Mouse (Mus musculus) kidney, postnatal 0 days (tissue): ENCODE results near the gene Atp8b4. TPM values are rescaled to one million over a fixed set of nuclear protein-coding genes. Genes with fewer than 3 reads are reported as not detected.
A peak's percentile ranks its signal among the peaks of the same experiment; 100 is the strongest.

Experiments
- ATAC-seq: fragments of 200-750 bp; cut with Nextera tagmentation; replicated peaks from 2 replicates; pipeline ENCODE4 v1.8.0; 2017; ENCODE audit warnings: low read depth, moderate number of reproducible peaks, moderate TSS enrichment, moderate library complexity; ENCODE audit not compliant: low FRiP score
- DNase-seq: peaks from one replicate; pipeline ENCODE4 v3.0.0-alpha.2; 2016; ENCODE audit warnings: low spot score
- H3K27ac ChIP-seq: fragments of 300-500 bp; sonication (generic); 2 replicates; pipeline ENCODE4 v1.5.1; 2014; ENCODE audit warnings: mild to moderate bottlenecking
- H3K27me3 ChIP-seq: fragments of 300-500 bp; sonication (generic); 2 replicates; pipeline ENCODE4 v1.6.1; 2014; ENCODE audit warnings: low read length, mixed read lengths; ENCODE audit not compliant: insufficient read depth
- H3K36me3 ChIP-seq: fragments of 300-500 bp; sonication (generic); 2 replicates; pipeline ENCODE4 v1.6.1; 2014; ENCODE audit warnings: low read length, mixed read lengths; ENCODE audit not compliant: insufficient read depth
- H3K4me1 ChIP-seq: fragments of 300-500 bp; sonication (generic); replicated peaks from 2 replicates; pipeline ENCODE4 v1.6.1; 2014; ENCODE audit warnings: antibody characterized with exemption, low read length, mixed read lengths; ENCODE audit not compliant: insufficient read depth
- H3K4me2 ChIP-seq: fragments of 300-500 bp; sonication (generic); 2 replicates; pipeline ENCODE4 v1.6.1; 2014; ENCODE audit warnings: mild to moderate bottlenecking, low read length, moderate library complexity, mixed read lengths
- H3K4me3 ChIP-seq: fragments of 300-500 bp; sonication (generic); replicated peaks from 2 replicates; pipeline ENCODE4 v1.5.1; 2014; ENCODE audit warnings: low read depth, low read length
- H3K9ac ChIP-seq: fragments of 300-500 bp; sonication (generic); 2 replicates; pipeline ENCODE4 v1.6.1; 2014; ENCODE audit warnings: low read depth, low read length
- H3K9me3 ChIP-seq: fragments of 300-500 bp; sonication (generic); replicated peaks from 2 replicates; pipeline ENCODE4 v1.6.1; 2016; ENCODE audit warnings: low read length, inconsistent platforms, mixed read lengths
- CTCF ChIP-seq: IDR thresholded peaks from 2 replicates; pipeline ENCODE4 v1.5.1; 2016; ENCODE audit warnings: antibody characterized with exemption, low read depth, mild to moderate bottlenecking, moderate library complexity
- WGBS: fragments of 180-500 bp; shearing (Covaris S2); extraction: QIAGEN DNeasy Blood & Tissue Kit; methylation state at CpG from one replicate; pipeline ENCODE4 v1.1.7; 2014; 5-methylcytosine and 5-hydroxymethylcytosine counted together
- polyA plus RNA-seq: library from polyadenylated mRNA; unstranded; fragments of >200 nt; fragmentation: Nextera tagmentation; extraction: Ambion mirVana; gene quantifications from 2 replicates; pipeline ENCODE4 v1.2.1, GENCODE M21; 2015

Atp8b4 gene
- polyA plus RNA-seq, 1 experiment from 2014 or later = 0.12 TPM

DNA sequence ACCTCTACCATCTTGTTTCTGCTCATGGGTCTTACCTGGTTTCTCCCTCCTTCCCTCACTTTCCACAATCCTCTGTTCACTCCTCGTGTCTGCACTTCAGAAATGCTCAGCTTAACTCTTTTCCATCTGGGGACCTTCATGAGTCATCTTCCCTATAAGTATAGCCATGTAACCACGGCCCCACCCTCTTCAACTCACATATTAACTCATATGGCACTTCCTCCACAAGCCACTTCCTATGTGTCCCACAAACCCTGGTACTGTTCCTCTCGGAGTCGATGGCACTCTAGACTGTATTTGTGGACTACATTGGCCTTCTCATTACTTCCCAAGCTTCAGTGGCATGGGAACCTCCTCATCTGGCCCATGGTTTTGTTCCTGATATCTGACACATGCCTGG, 9.0 kb downstream of the Atp8b4 start:
- no peak for TF ChIP-seq CTCF
- 84% methylated on average over 4 of the region's 4 CpGs for WGBS
- H3K36me3 ChIP-seq = no peaks in the 10 kb centered on the region
- ATAC-seq = no peak
- H3K27ac ChIP-seq = no peak overlapping the region
- no peak overlapping the region for H3K4me3 ChIP-seq
- no peak overlapping the region for H3K9ac ChIP-seq
- H3K4me1 ChIP-seq = no peaks in the 10 kb centered on the region
- DNase-seq = no peak
- H3K4me2 ChIP-seq = no peak overlapping the region
- no peaks in the 10 kb centered on the region for H3K27me3 ChIP-seq
- no peaks in the 10 kb centered on the region for H3K9me3 ChIP-seq

- Histone ChIP-seq H3K27ac (no peak overlapping the region), H3K4me2 (no peak overlapping the region), H3K9me3 (no peaks in the 10 kb centered on the region), H3K27me3 (no peaks in the 10 kb centered on the region), H3K36me3 (no peaks in the 10 kb centered on the region), H3K9ac (no peak overlapping the region), H3K4me3 (no peak overlapping the region), H3K4me1 (no peaks in the 10 kb centered on the region)
- 87% methylated on average over 9 of the region's 9 CpGs for WGBS
- ATAC-seq = no peak
- TF ChIP-seq CTCF = no peak
- no peak for DNase-seq
Measured at GRCm38 (mm10) chr2:126490573-126490972, 9.9 kb downstream of the Atp8b4 start.

- Histone ChIP-seq H3K36me3 (no peaks in the 10 kb centered on the region), H3K4me3 (no peak overlapping the region), H3K9me3 (no peaks in the 10 kb centered on the region), H3K4me1 (no peaks in the 10 kb centered on the region), H3K27ac (no peak overlapping the region), H3K9ac (no peak overlapping the region), H3K4me2 (no peak overlapping the region), H3K27me3 (no peaks in the 10 kb centered on the region)
- no peak for TF ChIP-seq CTCF
- 66% methylated on average over 11 of the region's 11 CpGs for WGBS
- ATAC-seq (no peak), DNase-seq (no peak)
Measured at GRCm38 (mm10) chr2:126485262-126486017, 15.0 kb downstream of the Atp8b4 start.

- Histone ChIP-seq H3K4me2 (no peak overlapping the region), H3K9me3 (no peaks in the 10 kb centered on the region), H3K27me3 (no peaks in the 10 kb centered on the region), H3K4me1 (no peaks in the 10 kb centered on the region), H3K36me3 (no peaks in the 10 kb centered on the region), H3K9ac (no peak overlapping the region), H3K4me3 (no peak overlapping the region), H3K27ac (no peak overlapping the region)
- WGBS = 40% methylated on average over 6 of the region's 6 CpGs
- ATAC-seq = no peak
- DNase-seq = peak; percentile 40
- no peak for TF ChIP-seq CTCF
Measured at GRCm38 (mm10) chr2:126483337-126483736, 17.1 kb downstream of the Atp8b4 start.

GRCm38 (mm10) chr2:126477556-126477955, 22.9 kb downstream of the Atp8b4 start:
- H3K9me3 ChIP-seq = no peaks in the 10 kb centered on the region
- no peak overlapping the region for H3K4me2 ChIP-seq
- ATAC-seq (no peak), DNase-seq (no peak)
- no peaks in the 10 kb centered on the region for H3K4me1 ChIP-seq
- no peaks in the 10 kb centered on the region for H3K27me3 ChIP-seq
- H3K9ac ChIP-seq = no peak overlapping the region
- WGBS = 61% methylated on average over 7 of the region's 7 CpGs
- H3K36me3 ChIP-seq = no peaks in the 10 kb centered on the region
- no peak overlapping the region for H3K4me3 ChIP-seq
- no peak overlapping the region for H3K27ac ChIP-seq
- no peak for TF ChIP-seq CTCF

GRCm38 (mm10) chr2:126475681-126476410, 24.6 kb downstream of the Atp8b4 start:
- no peaks in the 10 kb centered on the region for H3K36me3 ChIP-seq
- ATAC-seq (no peak), DNase-seq (no peak)
- no peaks in the 10 kb centered on the region for H3K4me1 ChIP-seq
- TF ChIP-seq CTCF = no peak
- no peaks in the 10 kb centered on the region for H3K9me3 ChIP-seq
- H3K4me3 ChIP-seq = no peak overlapping the region
- no peaks in the 10 kb centered on the region for H3K27me3 ChIP-seq
- H3K9ac ChIP-seq = no peak overlapping the region
- 86% methylated on average over 11 of the region's 11 CpGs for WGBS
- H3K4me2 ChIP-seq = no peak overlapping the region
- H3K27ac ChIP-seq = no peak overlapping the region
